Mouse (Mus musculus): ENCODE measurements around the gene Tas1r1.

GRCm38 (mm10) chr4:151997701-151998100 is 40.7 kb downstream of the Tas1r1 start:
- no peak for TF ChIP-seq POLR2A (IDR thresholded peaks at IDR 0.05; ENCODE audit: borderline replicate concordance, insufficient read depth, low read length)
- TF ChIP-seq CTCF (IDR thresholded peaks at IDR 0.05; ENCODE audit: borderline replicate concordance, insufficient read depth, low read depth, low read length) = no peak
